Mouse (Mus musculus): ENCODE results near the gene Olfr516.
"Not testable (repeated sequence)": the region's sequence is repeated elsewhere in the genome, so short reads cannot be mapped to it uniquely, and the experiment has no call there.

Olfr516 gene

GRCm38 (mm10) chr7:108850429-108850828, at the start of gene Olfr516:
Gene Olfr516, minus strand, starts transcription at chr7:108850529.
- ChIA-PET POLR2A (no interaction called here), CTCF (no interaction called here)

GRCm38 (mm10) chr7:108894320-108894719, 44.0 kb upstream of the Olfr516 start, which contains the start of gene Olfr519:
Gene Olfr519, minus strand, starts transcription at chr7:108894420.
- POLR2A ChIA-PET = no interaction called here
- CTCF ChIA-PET = no interaction called here

GRCm38 (mm10) chr7:108884906-108885305, 34.6 kb upstream of the Olfr516 start, which contains the start of gene Olfr518:
Gene Olfr518, minus strand, starts transcription at chr7:108885006.
- CTCF ChIA-PET = no interaction called here
- POLR2A ChIA-PET = no interaction called here

GRCm38 (mm10) chr7:108872279-108872678, 21.9 kb upstream of the Olfr516 start, which contains the start of gene Olfr517:
Gene Olfr517, minus strand, starts transcription at chr7:108872379.
- POLR2A ChIA-PET = interaction anchor here in 1 of 4 experiments (0.5 kb wide), 1 partner anchor 43 kb away, joined by 3 read pairs; no protein-coding TSS in a partner anchor
- CTCF ChIA-PET = no interaction called here

GRCm38 (mm10) chr7:108825897-108826296, 24.4 kb downstream of the Olfr516 start, which contains the start of gene Olfr514:
Gene Olfr514, minus strand, starts transcription at chr7:108825997.
- ChIA-PET CTCF (no interaction called here), POLR2A (no interaction called here)

- POLR2A ChIA-PET, CTCF ChIA-PET: not testable (repeated sequence)
These were observed 35.6 kb downstream of the Olfr516 start for GRCm38 (mm10) chr7:108814593-108815215.

- POLR2A ChIA-PET = no interaction called here
- CTCF ChIA-PET = no interaction called here
These were observed 53.0 kb downstream of the Olfr516 start for GRCm38 (mm10) chr7:108797205-108797933.

All from embryonic stem cell, embryonic (primary cell).